In the genomic region with DNA sequence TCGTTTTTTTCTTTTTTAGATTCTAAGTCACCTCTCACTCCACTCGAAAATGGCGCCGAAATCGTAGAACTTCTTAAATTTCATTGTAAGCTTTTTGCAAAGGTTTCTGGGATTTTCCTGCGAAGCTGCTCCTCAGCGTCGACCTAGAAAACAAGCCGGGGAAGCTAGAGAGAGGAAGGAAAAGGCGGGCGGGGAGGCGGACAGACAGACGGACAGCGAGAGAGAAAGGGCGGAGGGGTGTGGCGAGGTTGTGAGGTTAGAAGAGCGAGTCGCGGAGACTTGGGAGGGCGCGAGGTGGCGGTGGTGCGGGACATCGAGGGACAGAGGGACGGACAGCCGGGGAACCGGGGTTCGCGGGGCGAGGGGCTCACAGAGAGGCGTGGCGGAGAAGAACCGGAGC, we compare ENCODE assay signal across 8 mouse cellular contexts.
DNase-seq lines count a peak whose midpoint lies in the region; ATAC-seq and TF ChIP-seq lines count a peak whose summit lies in the region.

No protein-coding gene starts in this region.

- H3K9me3 ChIP-seq in G1E (replicated peaks), result no peaks in the 10 kb centered on the region
- H3K9me3 ChIP-seq in embryonic facial prominence, embryonic 15.5 days (replicated peaks), result no peaks in the 10 kb centered on the region
- no peaks in the 10 kb centered on the region for H3K9me3 ChIP-seq in hindbrain, embryonic 11.5 days (ENCODE audit: control insufficient read depth, low read length)
- H3K9me3 ChIP-seq in limb, embryonic 14.5 days (ENCODE audit: control insufficient read depth, low read length), result no peaks in the 10 kb centered on the region
- no peaks in the 10 kb centered on the region for H3K9me3 ChIP-seq in midbrain, embryonic 12.5 days

- DNase-seq in A20 (ENCODE audit: low read depth, low spot score), result peak; percentile 33
- DNase-seq in G1E (ENCODE audit: low spot score), result no peak
- DNase-seq in hindbrain, embryonic 11.5 days (ENCODE audit: low spot score), result peak; percentile 55
- DNase-seq in limb, embryonic 14.5 days (ENCODE audit: low spot score), result peak; percentile 18
- peak; percentile 9 to 15 for DNase-seq in thymus, adult 18-20 months
- DNase-seq in c-Kit-positive CD71-positive TER-119-positive erythroid progenitor cells, embryonic 14.5 days (ENCODE audit: low spot score), result no peak

- H3K4me1 ChIP-seq in G1E (ENCODE audit: insufficient read depth, low read depth, low read length), result peaks cover 41% of the 10 kb centered on the region
- peaks cover 13% of the 10 kb centered on the region for H3K4me1 ChIP-seq in embryonic facial prominence, embryonic 15.5 days
- H3K4me1 ChIP-seq in hindbrain, embryonic 11.5 days (replicated peaks; ENCODE audit: control insufficient read depth, insufficient read depth, low read length), result no peaks in the 10 kb centered on the region
- peaks cover 5% of the 10 kb centered on the region; the same call in 1 of the 2 replicates for H3K4me1 ChIP-seq in limb, embryonic 14.5 days (ENCODE audit: control insufficient read depth, insufficient read depth, low read length)
- H3K4me1 ChIP-seq in midbrain, embryonic 12.5 days, result peaks cover 5% of the 10 kb centered on the region

- TF ChIP-seq POLR2A in limb, embryonic 14.5 days (IDR thresholded peaks at IDR 0.05; ENCODE audit: borderline replicate concordance, extremely low read depth, insufficient read depth, insufficient read length), result no peak

- H3K9ac ChIP-seq in embryonic facial prominence, embryonic 15.5 days, result peak overlapping the region; percentile 66
- H3K9ac ChIP-seq in hindbrain, embryonic 11.5 days (ENCODE audit: low read depth, low read length), result peak overlapping the region; percentile 50; the same call in 1 of the 2 replicates
- H3K9ac ChIP-seq in limb, embryonic 14.5 days (ENCODE audit: low read depth, low read length, severe bottlenecking), result peak overlapping the region; percentile 92
- peak overlapping the region; percentile 59 for H3K9ac ChIP-seq in midbrain, embryonic 12.5 days (replicated peaks)

- peak overlapping the region; percentile 93 for H3K27ac ChIP-seq in embryonic facial prominence, embryonic 15.5 days (replicated peaks)
- H3K27ac ChIP-seq in hindbrain, embryonic 11.5 days (ENCODE audit: low read depth, low read length), result peak overlapping the region; percentile 17; the same call in 1 of the 2 replicates
- H3K27ac ChIP-seq in limb, embryonic 14.5 days (replicated peaks; ENCODE audit: low read depth, low read length), result peak overlapping the region; percentile 95
- peak overlapping the region; percentile 71 for H3K27ac ChIP-seq in midbrain, embryonic 12.5 days (replicated peaks)

- H3K27me3 ChIP-seq in G1E (ENCODE audit: insufficient read depth, low read length), result no peaks in the 10 kb centered on the region
- H3K27me3 ChIP-seq in embryonic facial prominence, embryonic 15.5 days, result no peaks in the 10 kb centered on the region
- peaks cover 2% of the 10 kb centered on the region; the same call in 1 of the 2 replicates for H3K27me3 ChIP-seq in hindbrain, embryonic 11.5 days (ENCODE audit: control insufficient read depth, insufficient read depth, low read length)
- no peaks in the 10 kb centered on the region for H3K27me3 ChIP-seq in limb, embryonic 14.5 days (ENCODE audit: control insufficient read depth, insufficient read depth, low read length)
- peaks cover 15% of the 10 kb centered on the region; the same call in 1 of the 2 replicates for H3K27me3 ChIP-seq in midbrain, embryonic 12.5 days

- no peak for ATAC-seq in G1E (ENCODE audit: extremely low read depth, insufficient number of reproducible peaks, low FRiP score, poor library complexity, severe bottlenecking)
- 0 out of 2 replicates have a peak, but pooled peaks have one; percentile 4 for ATAC-seq in embryonic facial prominence, embryonic 15.5 days (ENCODE audit: insufficient number of reproducible peaks, low FRiP score, low TSS enrichment, low read depth)
- ATAC-seq in hindbrain, embryonic 11.5 days (ENCODE audit: low FRiP score), result peak; percentile 65
- ATAC-seq in limb, embryonic 14.5 days (ENCODE audit: low FRiP score, low read depth), result no peak; the same call in none of the 2 replicates
- peak; percentile 59; the same call in 1 of the 2 replicates for ATAC-seq in midbrain, embryonic 12.5 days (ENCODE audit: low FRiP score, low read depth)

- H3K36me3 ChIP-seq in G1E (replicated peaks), result peaks cover 12% of the 10 kb centered on the region
- no peaks in the 10 kb centered on the region for H3K36me3 ChIP-seq in embryonic facial prominence, embryonic 15.5 days
- no peaks in the 10 kb centered on the region for H3K36me3 ChIP-seq in hindbrain, embryonic 11.5 days (ENCODE audit: control insufficient read depth, insufficient read depth, low read length)
- H3K36me3 ChIP-seq in limb, embryonic 14.5 days (ENCODE audit: control insufficient read depth, insufficient read depth, low read length), result peaks cover 12% of the 10 kb centered on the region
- H3K36me3 ChIP-seq in midbrain, embryonic 12.5 days, result no peaks in the 10 kb centered on the region

- peak overlapping the region; percentile 56 for H3K4me2 ChIP-seq in embryonic facial prominence, embryonic 15.5 days (replicated peaks)
- H3K4me2 ChIP-seq in hindbrain, embryonic 11.5 days (replicated peaks; ENCODE audit: low read depth, low read length), result peak overlapping the region; percentile 53
- peak overlapping the region; percentile 55 for H3K4me2 ChIP-seq in limb, embryonic 14.5 days (replicated peaks; ENCODE audit: low read depth, low read length, severe bottlenecking)
- H3K4me2 ChIP-seq in midbrain, embryonic 12.5 days (replicated peaks), result peak overlapping the region; percentile 58

- WGBS in embryonic facial prominence, embryonic 15.5 days, result 22% methylated on average over 33 of the region's 33 CpGs
- 22% methylated on average over 33 of the region's 33 CpGs for WGBS in hindbrain, embryonic 11.5 days
- WGBS in limb, embryonic 14.5 days, result 26% methylated on average over 28 of the region's 33 CpGs
- WGBS in midbrain, embryonic 12.5 days, result 25% methylated on average over 33 of the region's 33 CpGs

- TF ChIP-seq CTCF in G1E (IDR thresholded peaks at IDR 0.05; ENCODE audit: low read depth, low read length), result no peak

- H3K4me3 ChIP-seq in G1E (ENCODE audit: low read depth, low read length), result peak overlapping the region; percentile 76
- H3K4me3 ChIP-seq in embryonic facial prominence, embryonic 15.5 days (replicated peaks), result peak overlapping the region; percentile 57
- H3K4me3 ChIP-seq in hindbrain, embryonic 11.5 days (ENCODE audit: low read depth, low read length), result peak overlapping the region; percentile 44
- H3K4me3 ChIP-seq in limb, embryonic 14.5 days (replicated peaks; ENCODE audit: low read length), result peak overlapping the region; percentile 61
- peak overlapping the region; percentile 57 for H3K4me3 ChIP-seq in midbrain, embryonic 12.5 days

Comparison
In these comparisons a context has a peak if more than half of its experiments do, and no peak if none do; other contexts are left out.
1. DNase-seq: peak in A20 (single experiment), hindbrain, embryonic 11.5 days (single experiment), limb, embryonic 14.5 days (single experiment) and thymus, adult 18-20 months (2 of 2); none in G1E (single experiment) and c-Kit-positive CD71-positive TER-119-positive erythroid progenitor cells, embryonic 14.5 days (single experiment).
2. ATAC-seq: peak in embryonic facial prominence, embryonic 15.5 days (single experiment), hindbrain, embryonic 11.5 days (single experiment) and midbrain, embryonic 12.5 days (single experiment); none in G1E (single experiment) and limb, embryonic 14.5 days (single experiment).
3. H3K27ac ChIP-seq: peak in every context shown above with its lines; median percentile 95 in limb, embryonic 14.5 days; 93 in embryonic facial prominence, embryonic 15.5 days; 71 in midbrain, embryonic 12.5 days; 17 in hindbrain, embryonic 11.5 days.
4. Peak in every context shown above with its lines, with median percentiles within 50 percentile points of each other: H3K4me3 ChIP-seq, H3K4me2 ChIP-seq and H3K9ac ChIP-seq.